Mouse (Mus musculus) right cerebral cortex, adult 2 months (tissue): ENCODE measurements around the gene Lrp6.

Experiments
- DNase-seq, 2 experiments: peaks; one replicate each; pipeline ENCODE4 v3.0.0; 2021 to 2022; ENCODE audit warnings: low spot score in 2 of 2

The Lrp6 gene

DNA sequence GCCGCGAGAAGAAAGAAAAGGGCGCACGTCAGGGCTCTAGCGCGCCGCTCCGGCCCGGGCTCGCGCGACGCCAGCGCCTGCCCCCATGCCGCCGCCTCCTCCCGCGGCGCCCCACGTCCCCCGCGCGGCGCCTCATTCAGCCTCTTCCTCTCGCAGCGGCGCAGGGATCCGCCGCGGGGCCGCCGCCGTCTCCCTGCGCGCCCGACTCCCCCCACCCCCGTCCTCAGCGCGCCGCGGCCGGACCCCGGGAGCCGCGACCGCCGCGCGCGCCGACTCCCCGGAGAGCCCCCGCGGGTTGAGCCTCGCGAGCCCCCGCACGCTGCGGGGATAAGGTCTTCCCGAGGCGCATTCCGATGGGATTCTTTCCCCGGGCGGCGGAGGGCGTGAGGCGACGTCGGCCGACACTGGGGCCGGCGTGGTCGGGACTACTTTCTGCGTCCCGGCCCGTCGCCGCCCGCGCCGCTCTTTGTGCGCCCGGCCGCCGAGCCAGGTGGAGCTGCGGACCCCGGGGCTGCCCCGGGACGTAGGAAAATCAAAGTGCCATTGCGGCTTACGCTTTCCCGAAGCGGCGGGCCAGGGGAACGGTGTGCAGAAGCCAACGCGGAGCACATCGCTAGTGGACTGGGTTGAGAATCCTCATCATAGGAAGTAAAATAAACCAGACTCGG is at the start of gene Lrp6:
Gene Lrp6, minus strand, starts transcription at position 148 of the 668 bp plus-strand sequence.
- peak; percentile 70 to 73 for DNase-seq

DNA sequence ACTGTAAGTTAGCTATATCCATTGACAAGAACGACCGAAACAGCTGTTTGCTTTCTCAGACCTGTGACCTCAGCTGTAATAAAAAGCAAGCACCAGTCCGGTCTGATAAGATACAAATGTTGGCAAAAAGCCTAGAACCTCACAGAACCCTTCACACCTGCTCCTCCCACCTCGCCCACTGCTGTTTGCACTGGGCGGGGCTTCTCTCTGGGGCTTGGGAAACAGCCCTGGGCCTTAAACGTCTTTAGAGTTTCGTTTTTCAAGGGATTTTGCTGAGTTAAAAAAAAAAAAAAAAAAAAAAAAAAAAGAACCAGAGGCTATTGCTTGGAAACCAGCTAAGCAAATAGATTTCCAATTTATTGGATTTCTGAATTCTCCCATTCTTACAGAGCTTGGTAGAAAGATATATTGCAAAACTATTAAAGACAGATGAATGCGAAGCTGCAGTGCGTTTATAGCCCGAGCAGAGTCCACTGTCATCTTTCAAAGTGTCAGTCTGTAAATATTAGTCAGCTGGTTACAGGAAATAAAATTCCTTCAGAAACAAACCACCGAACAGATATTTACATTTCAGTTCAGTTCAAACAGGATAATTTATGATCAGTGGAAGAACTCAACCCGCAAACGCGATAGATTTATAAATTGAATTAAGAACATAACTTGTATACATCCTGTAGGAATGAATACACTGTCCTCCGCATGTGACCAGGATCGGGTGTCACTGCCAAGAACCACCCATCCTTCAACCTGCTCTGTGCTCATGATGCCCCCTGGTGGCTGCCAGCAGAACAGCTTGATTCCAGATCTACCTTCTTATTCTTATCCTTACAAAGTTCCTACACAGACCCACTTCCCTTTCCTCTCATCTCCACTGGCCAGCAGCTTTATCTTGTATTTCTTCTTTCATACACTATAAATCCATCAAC is 48.2 kb upstream of the Lrp6 start:
- peak; percentile 91 to 92 for DNase-seq

DNA sequence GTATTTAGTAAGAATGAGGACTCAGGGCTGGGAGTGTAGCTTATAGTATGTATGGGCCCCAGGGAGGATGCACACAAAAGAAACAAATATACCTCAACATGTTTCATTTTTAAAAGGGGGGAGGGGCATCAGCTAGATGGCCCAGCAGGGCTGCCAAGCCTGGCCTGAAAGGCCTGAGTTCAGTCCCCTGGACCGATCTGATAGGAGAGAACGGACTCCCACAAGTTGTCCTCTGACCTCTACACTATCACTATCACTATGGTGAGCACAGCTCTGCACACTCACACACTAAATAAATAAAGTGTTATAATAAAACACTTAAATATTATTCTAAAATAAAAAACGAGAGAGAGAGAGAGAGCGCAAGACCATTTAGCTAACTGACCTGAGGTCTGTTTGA is 47.6 kb upstream of the Lrp6 start:
- DNase-seq = no peak

DNA sequence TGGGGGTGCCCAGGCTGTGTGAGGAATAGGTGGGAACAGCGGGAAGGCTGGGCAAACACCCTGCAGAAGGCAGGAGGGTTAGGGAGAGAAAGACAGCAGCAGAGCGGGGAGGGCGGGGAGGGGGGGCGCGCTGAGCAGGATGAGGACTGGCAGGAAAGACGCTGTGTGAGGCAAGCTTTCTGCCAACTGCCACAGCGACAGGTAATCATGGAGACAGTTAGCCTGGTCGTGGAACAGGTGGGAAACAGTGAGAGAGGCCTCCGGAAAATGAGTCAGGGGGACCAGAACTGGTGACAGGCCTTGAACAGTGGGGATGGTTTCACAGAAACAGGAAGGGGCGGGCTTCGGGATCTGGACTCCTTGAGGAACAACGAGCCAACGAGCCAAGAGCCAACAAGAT is 45.1 kb upstream of the Lrp6 start:
- DNase-seq = no peak

DNA sequence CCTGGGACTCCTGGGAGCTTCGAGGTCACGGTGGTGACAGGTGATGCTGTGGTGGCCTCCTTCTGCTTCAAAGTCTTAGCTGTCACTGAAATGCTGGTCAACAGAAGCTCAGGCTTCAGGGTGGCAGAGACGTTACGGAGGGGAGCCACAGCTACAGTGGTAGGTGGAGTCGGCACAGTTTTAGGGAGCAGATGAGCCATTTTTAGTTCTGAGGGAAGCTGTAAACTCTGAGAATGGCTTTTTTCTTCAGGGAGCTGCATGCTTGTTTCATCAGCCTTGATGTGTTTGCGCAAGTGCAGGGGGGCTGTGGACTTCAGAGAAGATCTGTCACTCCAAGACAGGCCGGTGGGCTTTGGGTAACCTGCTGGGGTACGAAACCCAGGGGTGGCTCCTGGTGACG is 43.6 kb upstream of the Lrp6 start:
- no peak for DNase-seq

DNA sequence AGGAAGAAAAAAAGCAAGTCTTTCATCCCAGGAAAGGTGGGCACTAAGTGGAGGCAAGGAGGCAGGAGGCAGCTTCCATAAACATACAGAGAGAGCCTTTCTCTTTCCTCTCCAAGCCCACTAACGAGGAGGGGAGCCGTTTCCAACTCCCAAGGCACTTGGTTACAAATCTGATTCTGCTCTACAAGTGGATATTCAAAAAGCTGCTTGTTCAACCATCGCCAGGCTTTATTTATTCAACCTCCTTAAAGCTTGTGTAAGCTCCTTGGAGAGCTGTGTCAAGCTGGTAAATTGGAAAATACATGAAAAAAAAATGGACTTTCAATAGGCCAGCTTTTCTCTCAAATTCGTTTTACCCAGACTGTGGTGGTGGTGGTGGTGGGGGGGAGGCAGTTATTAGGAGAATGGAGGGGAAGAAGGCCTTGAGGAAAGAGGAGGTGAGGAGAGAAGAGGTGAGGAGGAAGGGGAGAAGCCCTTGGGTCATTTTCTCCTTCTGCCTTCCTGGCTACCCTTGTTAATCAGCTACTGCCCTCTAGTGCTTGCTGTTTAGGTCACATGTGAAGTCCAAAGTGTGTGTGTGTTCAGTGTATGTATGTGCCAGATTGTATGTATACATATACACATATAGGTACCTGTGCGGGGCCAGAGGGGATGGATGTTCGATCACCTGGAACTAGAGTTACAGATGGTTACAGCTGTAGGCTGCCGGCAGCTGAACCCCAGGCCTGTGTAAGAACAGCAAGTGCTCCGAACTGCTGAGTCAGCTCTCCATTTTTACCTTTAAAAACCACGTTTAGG is 40.4 kb upstream of the Lrp6 start:
- peak in 1 of 2 experiments; percentile 35 for DNase-seq

DNA sequence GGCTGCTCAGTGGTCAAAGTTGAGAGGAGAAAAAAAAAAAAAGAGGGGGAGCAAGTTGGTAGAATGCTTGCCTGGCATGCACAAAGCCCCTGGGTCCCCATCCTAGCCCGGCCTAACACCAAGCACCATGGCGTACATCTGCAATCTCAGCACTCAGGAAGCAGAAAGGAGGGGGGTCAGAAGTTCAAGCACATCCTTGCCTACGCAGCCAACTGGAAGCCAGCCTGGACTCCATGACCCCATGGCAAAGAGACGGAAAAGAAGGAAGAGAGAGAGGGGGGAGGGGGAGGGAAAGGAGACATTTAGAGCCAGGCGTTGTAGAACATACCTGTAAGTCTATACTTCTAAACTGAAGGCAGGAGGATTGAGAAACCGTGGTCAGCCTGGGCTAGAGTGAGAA is 39.8 kb upstream of the Lrp6 start:
- no peak for DNase-seq

DNA sequence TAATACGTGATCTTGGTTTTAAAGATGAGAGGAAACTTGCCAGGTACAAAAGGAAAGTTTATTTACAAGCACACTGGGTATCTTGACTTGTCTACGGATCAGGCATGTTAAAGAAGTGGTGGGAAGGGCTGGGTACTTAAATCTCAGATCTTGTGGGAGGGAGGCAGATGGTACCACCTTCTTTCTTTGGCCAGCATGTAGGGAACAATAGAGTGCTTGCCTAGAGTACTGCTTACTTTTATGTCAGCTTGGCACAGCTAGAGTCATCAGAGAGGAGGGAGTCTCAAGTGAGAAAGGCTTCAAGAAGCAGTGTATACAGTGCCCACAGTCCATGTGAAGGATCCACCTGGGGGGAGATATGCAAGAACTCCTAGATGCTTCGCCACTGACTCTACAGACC is 38.4 kb upstream of the Lrp6 start:
- DNase-seq = no peak

DNA sequence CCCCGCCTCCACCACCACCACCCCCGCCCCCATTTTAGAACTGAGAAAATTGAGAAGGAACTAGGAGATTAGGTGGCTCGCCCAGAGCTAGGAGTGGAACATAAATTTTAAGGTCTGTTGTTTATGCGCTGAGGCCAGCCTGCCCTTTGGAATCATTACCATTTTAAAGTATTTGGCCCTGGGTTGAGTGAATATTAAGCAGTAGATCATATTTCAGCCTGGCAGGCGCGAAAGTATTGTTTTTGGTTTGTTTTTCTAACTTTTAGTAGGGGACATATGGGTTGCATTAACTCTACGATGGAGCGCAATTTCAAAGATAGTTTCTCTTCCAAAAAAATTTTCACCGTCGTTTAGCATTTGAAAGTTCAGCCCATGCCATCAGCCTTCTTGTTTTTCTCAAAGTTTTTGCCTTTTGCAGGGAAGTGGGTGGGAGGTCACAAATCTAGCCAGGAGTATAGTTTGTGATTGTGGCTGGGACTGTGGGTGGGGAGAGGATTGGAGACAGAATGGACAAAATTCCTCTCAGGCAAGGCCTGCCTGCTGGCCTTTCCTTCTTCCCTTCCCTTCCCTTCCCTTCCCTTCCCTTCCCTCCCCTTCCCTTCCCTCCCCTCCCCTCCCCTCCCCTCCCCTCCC is 35.7 kb upstream of the Lrp6 start:
- no peak for DNase-seq

DNA sequence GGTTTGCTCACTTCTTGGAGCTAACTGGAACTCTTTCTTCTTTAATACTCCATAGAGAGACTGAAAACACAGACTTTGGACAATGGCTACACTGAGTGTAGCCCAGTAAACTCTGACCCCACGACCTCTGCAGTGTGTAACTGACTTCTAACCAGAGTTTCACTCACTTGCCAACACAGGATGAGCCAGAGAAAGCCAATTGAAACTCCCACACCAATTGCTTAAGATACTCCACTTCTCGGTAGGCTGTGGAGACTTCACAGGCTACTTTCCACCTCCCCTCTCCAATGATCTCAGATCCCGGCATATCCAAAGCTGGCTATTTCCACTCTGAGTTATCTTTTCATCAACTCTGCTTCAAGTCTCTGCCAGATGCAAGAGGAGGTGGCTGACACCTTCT is 35.0 kb upstream of the Lrp6 start:
- no peak for DNase-seq

DNA sequence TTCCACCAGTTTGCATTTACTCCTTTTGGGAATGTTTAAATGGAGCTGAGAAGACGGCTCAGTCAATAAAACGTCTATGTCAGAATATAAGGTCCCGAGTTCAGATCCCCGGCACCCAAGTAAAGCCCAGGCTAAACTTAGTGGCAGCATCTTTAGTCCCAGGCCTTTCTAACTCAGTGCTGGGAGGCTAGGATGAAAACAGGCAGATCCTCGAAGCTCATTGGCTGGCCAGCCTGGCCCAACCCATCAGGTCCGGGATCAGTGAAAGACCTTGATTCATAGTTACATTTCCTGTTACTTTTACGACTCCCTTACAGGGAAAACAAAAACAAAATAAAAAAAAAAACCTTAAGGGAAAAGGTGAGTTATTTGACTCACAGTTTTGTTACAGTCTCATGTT is 34.4 kb upstream of the Lrp6 start:
- no peak for DNase-seq

DNA sequence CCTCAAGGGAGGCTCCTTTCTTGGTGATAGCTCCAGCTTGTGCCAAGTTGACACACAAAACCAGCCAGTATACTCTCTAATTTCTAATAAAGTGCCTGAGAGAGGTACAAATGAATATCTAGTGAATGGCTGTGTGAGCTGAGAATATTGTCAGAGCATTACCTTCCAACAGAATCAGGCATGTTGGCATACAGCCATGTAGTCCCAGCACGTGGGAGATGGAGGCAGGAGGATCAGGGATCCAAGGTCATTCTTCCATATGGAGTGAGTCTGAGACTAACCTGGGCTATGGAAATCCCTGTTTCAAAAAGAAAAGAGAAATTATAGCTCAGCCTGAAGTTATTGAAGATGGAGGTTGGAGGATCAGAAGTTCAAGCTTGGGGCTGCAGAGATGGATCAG is 32.5 kb upstream of the Lrp6 start:
- no peak for DNase-seq

DNA sequence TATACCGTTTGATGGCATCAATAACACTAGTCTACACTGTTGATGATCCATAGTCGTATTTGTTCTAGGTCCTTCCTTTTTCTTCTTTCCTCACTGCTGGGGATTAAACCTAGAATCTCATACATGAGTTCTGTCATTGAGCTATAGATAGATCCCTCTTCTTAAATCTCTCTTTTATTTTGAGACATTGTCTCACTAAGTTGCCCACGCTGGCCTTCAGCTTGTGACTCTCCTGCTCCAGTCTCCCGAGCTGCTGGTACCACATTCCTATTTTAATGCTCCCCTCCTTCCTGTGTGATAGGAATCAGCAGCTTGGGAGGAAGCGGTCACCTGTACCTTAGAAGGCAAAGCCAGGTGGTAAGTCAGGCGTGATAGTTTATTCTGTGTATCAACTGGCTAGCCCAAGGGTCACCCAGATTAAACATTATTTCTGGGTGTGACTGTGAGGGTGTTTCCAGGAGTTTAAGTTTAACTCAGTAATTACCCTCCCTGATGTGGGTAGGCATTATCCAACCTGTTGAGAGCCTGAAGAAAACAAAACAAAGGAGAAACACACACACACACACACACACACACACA is 31.0 kb upstream of the Lrp6 start:
- no peak for DNase-seq

DNA sequence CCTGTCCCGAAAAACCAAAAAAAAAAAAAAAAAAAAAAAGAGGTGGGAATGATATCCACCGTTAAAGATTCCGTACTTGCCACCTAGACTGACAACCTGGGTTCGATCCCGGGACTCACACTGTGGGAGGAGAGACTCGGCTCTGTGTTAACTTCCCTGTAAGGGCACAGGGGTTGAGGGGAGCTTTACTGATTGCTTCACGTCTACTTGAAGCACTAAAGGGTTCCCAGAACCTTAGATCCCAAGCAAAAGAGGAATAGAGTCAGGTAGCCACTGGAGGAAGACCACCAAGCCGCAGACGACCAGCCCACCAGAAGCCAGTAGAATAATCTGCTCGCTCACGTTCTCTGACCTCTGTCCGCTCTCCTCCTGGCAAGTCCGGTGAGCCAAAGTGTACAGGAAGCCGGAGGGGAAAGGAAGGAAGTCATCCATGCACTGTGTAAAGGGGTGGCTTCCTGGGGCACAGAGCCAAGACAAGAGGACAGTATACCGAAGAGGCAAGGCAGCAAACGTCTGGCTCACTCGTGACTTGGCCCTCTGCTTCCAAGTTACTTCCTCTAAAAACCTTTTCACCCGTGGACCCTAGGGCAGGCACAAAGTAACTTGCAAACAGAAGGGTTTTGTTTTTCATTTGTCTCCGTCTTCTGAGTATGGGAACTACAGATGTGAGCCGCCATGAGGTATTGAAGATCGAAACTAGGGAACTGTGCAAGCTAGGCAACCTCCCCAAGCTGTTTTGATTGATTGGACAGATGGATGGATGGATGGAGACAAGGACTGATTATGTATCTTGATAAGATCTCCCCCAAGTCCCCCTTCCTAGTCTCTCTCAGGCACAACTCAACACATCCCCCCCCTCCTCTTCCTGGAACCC is 28.0 kb upstream of the Lrp6 start:
- DNase-seq = no peak

DNA sequence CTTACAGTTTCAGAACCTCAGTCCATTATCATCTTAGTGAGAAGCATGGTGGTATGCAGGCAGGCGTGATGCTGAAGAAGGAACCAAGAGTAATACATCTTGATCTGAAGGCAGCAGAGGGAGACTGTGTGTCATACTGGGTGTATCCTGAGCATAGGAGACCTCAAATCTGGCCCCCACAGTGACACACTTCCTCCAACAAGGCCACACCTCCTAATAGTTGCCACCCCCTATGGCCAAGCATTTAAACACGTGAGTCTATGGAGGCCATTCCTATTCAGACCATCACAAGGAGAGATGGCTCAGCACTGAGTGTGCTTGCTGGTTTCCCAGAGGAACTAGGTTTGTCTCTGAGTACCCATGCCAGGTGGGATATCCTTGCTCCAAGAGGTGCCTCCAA is 24.8 kb upstream of the Lrp6 start:
- DNase-seq = no peak

DNA sequence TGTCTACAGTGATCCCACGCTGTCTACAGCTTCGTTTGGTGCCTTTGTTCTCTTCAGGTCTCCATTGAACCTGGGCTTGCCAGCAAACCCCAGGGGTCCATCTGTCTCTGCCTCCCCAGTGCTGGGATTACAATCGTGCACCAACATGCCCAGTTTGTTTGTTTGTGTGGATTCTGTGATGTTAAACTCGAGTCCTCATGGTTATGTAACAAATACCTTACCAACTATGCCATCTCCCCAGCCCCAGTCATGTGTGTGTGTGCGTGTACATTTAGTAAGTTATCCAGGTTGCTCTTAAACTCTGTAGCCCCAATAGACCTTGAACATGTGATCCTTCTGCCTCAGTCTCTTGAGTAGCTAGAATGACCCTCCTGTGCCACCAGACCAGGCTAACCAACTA is 19.5 kb upstream of the Lrp6 start:
- no peak for DNase-seq

DNA sequence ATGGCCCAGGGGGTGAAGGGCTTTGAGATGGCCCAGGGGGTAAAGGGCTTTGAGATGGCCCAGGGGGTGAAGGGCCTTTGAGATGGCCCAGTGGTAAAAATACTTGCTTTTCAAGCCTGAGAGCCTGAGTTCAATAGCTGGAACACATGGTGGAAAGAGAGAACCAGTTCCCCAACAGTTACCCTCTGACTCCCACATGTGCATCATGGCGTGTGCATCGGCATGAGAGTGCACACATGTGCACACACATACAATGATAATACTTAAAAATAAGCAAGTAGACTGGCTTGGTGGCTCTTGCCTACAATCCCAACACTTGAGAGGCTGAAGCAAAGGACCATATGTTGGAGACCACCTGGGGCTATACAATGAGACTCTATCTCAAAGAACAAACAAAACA is 17.9 kb upstream of the Lrp6 start:
- no peak for DNase-seq

DNA sequence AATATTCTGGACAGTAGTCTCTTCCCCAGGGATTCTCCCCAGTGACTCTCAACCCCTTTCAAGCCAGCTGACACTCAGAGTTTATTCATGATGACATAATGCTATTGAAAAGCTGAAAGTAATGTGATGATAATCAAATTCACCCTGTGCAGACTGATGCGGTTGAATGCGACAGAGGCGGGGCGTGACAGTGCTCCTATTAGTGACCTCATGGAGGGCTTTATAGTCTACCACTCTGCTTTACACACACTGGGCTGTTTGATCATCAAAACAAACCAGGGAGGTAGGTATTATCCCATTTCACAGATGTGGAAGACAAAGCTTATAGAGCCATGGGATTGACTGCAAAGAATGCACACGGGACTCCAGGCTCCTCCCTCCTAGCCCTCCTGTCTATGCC is 15.3 kb upstream of the Lrp6 start:
- DNase-seq = no peak

DNA sequence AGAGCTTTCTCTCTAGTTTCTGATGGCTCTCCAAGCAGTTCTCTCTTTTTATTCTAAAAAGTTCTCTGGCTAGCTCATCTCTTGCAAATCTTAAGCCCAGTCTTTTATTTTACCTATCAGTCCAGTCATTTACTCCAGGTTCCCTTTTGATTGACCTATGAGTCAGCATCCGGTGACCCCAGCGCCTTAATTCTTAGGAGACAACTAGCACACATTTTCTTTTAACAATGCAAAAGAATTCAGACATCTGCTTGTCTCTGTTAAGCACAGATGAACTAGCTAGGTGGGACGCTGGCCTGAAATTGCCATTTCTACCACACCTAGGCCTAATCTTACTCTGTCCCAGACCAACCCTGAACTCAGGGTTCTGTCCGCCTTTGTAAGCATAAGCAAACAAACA is 12.7 kb upstream of the Lrp6 start:
- no peak for DNase-seq

DNA sequence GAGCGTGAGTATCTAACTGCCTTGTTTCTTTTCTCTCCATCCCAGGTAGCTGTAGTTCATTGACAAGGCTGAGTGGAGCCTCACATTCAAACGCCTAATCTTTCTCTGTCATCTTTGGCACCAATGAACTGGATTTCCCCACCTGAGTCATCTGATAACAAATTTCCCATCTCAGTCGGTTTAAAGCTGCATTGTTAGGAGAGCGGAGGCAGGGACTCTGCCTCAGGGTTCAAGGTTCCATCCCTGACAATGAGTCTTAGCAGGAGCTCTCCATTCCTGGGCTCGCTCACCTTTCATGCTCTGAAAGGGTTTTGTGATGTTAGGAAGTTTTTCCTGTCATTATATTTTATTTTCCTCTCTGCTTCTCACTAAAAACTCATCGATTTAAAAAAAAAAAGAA is 11.3 kb upstream of the Lrp6 start:
- DNase-seq = no peak

DNA sequence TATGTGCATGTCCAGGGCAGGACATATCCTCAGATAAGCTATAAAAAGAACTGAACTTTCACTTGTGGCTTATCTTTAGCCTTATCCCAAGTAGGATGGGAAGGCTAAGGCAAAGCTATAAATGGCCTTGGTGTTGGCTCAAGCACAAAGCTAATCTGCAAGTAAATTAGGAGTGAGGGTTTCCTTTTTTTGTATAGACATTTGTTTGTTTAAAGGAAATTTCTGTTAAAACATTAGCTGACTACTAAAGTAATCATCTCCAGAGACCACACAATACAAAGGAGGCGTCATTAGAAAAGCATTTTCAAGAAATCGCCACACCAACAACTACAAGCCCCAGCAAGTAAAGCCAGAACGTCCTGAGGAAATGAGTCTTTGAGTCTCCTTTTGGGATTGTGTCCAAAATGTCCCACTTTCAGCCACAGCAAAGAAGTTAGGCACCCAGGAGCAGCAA is 8.6 kb upstream of the Lrp6 start:
- DNase-seq = no peak
